Mouse (Mus musculus) layer of hippocampus, adult 9-11 months (tissue): ENCODE results near the gene Plch2.
A peak's percentile ranks its signal among the peaks of the same experiment; 100 is the strongest.
"Not testable (repeated sequence)": the region's sequence is repeated elsewhere in the genome, so short reads cannot be mapped to it uniquely, and the experiment has no call there.

ENCODE experiments used
- DNase-seq: peaks from one replicate; pipeline ENCODE4 v3.0.0; 2022

The Plch2 gene

DNA sequence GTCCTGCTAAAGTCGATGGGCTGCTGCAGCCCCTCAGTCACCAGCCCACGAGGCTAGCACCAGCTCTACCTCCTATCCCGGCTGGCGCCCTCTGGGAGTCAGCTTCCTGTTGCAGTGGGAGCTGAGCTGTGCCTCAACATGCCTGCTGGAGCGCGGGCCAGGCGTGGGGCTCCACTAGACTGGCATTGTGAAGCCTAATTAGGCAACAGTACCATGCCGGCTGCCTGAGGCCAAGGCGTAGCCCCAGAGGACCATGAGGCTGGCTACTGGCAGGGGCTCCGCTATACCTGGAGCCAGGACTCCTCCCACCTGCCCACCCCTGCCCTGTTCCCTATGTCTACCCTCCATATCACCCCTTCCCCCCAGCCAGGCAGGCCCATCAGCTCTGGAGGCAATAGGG, at the start of gene Plch2:
Gene Plch2, minus strand, starts transcription at position 61 of the 400 bp plus-strand sequence.
- no peak for DNase-seq

DNA sequence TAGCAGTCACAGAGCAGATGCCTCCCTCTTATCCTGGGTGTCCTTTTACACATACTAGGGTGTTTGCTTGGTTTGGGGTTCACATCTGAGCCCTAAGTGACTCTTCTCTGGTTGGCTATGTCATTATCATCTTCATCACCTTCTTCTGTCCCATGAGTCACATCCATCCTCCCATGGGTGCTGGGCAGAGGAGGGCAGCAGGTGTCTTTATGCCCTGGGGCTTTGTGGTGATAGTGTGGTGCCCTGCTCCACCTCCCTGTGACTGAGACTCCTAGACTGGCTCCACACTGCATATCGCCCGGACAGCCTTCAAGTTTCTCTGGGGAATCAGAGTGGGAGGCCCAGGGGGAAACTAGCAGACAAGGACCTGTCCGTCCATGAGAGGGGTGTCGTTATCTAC, 42.0 kb upstream of the Plch2 start:
- no peak for DNase-seq

DNA sequence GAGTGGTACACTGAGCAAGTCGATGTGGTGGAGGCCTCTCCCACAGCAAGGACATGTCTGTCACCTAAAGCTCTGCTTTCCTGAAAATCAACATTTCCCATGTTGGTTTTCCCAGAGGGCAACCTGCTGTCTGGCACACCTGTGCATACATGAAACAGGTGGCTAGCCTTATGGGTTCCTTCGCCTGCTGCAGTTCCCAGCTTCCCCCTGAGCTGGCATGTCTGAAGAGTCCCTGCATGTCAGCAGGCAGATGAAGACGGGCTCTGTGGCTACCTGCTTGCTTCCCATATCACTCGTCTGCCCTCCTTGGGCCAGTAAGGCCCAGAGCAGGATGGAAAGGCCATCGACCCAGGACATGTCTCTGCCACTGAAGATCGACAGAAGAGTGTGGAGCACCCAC, 40.9 kb upstream of the Plch2 start:
- DNase-seq: no peak

DNA sequence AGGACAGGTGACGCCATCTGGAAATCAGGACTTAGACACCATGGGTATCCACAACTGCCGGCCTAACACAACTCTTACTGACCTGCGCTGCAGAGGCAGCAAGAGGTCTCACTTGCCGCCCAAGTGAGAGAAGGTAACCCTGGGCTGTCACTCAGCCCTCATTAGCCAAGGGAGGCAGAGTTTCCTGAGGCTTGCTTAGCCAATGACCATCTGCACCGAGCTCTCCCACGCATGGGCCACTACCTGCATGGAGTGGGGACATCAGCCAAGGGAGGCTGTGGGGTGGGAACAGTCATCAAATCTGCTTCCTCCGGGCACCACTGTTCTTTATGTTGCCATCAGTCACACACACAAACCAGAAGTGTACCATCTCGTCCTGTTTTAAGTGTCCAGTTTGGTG, 39.4 kb upstream of the Plch2 start:
- no peak for DNase-seq

DNA sequence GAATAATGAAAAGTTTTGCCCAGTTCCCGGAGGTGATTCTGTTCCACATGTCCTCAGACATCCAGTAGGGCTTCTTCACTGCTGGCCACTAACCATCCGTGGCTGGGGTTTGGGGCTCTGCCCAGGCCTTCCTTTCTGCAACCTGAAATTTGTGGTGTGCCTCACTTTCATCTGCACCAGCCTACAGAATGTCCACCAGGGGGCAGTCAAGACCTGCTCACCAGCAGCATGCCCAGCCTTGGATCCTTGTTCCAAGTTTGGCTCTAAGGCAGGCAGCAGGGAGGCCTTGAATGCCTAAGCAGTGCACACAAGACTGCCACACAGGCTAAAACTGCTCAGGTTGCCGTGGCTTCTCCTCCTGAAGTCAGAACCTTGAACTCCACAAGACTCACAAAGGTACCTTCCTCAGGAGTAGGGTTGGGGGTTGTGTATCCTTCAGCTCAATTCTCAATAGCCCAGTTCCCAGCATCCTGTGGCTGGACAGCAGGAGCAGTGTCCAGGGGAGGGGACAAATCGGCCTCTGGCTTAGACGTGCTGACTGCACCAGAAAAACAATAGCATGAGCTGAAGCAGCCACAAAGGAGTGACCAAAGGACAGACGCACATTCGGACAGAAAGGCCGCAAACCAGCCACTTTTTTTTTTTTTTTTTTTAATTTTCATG, 38.8 kb upstream of the Plch2 start:
- peak; percentile 88 for DNase-seq

DNA sequence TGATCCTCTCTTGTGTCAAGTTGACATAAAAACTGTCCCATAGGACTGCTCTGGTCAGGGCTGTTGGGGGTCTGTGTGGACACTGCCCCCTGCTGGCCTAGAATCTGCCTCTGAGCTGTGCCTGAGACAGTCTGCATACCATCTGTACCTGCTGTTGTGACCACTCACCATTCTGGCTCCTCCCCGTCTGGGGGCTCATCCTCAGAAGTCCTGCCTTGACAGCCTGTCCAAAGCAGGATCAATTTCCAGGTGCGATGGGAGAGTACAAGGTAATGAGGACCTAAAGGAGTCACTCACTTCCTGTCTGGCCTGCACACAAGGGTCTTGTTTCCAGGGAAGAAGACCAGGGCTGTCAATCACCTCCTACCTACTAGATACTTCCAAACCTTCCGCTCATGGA, 38.0 kb upstream of the Plch2 start:
- no peak for DNase-seq

DNA sequence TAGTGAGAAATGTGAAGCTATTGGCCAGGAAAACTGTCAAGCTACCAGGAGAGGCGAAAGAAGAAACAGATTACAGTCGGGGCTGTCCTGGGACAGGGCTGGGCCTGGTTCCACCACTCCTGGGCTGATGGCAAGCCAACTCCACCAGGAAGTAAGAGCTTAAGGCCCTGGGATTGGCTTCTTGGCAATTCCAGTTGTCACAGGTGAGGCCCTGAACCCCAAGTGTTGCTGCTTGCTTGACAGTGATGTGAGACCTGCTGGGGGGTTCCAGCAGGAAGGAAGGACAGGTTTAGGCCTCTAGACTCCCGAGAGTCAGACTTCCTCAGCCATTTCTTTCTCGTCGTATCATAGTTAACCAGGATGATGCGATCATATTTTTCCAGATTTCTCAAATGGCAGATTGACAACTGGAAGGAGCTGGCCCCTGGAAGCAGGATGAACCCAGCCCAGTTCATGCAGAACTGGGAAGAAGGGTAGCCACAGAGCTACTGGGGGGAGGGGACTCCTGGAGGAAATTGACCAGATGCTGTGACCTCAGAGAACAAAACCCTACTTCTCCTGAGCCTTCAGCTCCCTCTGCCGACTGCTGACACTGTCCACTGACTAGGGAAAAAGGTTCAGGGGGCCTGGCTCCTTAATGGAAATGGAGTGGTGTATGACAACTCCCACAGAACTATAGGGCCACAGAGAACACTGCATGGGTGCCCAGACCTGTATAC, 37.0 kb upstream of the Plch2 start:
- DNase-seq: no peak

DNA sequence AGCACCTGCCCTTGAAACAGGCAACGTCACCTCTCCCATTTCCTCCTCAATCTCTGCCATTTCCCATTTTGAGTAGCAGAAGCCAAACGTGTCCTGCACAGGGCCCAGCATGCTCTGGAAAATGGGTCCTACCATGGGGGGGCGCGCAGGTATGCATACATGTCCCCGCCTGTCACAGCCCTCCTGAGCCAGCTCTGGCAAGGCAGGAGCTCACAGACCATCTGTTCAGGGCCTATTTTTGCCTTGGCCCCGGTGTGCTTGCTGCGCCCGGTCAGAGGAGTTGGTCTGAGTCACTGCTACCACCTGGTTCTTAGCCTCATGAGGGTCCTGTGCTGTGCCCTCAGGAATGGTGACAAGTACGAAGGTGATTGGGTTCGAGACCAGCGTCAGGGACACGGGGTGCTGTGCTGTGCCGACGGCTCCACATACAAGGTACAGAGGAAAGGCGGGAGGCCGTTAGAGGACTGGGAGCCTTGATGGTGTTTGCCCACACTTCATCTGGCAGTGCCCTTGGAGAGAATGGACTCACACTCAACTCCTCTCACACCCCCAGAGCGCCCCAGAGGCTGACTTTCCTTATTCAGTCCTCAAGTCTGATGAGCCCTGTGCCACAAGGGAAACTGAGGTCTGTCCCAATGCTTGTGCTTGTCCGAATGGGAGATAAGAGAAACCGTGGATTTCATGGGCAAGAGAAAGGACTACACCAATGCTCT, 36.3 kb upstream of the Plch2 start:
- DNase-seq: no peak

DNA sequence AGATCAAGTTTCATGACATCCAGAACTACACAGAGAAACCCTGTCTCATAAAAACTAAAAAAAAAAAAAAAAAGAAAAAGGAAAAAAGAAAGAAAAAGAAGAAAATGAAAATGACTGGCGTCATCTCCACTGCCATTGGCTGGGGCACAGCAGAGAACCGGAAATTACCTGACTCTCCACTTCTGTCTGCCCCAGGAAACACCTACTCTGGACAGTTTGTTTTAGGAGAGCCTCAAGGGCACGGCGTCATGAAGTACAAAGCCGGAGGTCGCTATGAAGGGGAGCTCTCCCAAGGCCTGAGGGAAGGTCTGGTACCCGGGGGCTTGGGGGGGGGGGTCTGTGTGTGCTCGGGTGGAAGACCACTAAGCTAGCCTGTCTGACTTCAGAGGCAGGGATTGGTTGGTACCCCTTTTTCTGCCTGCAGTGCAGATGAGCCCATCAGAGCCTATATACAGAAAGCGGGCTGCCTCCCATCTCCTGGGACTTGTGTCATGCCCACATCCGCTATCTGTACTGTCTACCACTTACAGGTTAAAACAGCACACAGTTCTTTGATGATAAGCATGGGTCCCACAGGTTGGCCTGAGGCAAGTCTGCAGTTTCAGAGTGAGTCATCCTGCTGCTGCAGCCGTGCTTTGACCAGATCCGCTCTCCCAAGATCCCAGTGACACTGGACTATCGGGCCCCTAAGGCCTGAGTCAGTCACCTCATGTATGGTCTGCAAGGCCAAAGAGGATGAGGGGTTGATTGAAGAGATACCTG, 34.3 kb upstream of the Plch2 start:
- no peak for DNase-seq

DNA sequence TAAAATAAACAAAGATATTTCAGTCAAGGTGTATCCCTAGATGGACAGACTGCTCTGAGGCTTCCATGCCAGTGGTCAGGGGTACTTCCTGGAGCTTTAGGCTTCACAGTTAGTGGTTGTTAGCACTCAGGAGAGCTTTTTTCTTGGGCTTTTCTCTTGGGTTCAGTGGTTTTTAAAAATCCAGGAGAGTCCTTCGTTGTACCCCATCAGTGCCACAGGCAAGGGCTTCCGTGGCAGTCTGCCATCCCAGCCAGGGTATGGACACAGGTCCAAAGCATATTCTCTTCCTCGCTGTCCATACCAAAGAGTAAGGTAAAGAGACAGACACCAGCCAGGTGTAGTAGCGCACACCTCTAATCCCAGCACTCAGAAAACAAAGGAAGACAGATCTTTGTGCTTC, 33.6 kb upstream of the Plch2 start:
- DNase-seq: no peak

DNA sequence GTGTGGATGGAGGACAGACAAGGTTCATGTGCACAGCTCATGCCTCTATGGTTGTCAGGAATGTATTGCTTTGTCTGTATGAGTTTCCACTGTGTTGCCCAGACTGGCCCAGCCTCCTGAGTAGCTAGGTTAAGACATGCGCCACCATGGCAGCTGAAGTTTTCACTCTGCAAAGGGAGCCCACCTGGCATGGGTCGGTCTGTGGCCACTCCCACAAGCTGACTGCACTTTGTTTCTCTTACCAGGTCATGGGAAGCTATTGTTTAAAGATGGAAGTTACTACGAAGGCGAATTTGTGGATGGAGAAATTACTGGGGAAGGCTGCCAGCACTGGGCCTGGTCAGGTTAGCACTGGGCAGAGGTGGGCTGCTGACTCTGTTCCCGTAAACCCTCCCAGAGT, 32.7 kb upstream of the Plch2 start:
- no peak for DNase-seq

DNA sequence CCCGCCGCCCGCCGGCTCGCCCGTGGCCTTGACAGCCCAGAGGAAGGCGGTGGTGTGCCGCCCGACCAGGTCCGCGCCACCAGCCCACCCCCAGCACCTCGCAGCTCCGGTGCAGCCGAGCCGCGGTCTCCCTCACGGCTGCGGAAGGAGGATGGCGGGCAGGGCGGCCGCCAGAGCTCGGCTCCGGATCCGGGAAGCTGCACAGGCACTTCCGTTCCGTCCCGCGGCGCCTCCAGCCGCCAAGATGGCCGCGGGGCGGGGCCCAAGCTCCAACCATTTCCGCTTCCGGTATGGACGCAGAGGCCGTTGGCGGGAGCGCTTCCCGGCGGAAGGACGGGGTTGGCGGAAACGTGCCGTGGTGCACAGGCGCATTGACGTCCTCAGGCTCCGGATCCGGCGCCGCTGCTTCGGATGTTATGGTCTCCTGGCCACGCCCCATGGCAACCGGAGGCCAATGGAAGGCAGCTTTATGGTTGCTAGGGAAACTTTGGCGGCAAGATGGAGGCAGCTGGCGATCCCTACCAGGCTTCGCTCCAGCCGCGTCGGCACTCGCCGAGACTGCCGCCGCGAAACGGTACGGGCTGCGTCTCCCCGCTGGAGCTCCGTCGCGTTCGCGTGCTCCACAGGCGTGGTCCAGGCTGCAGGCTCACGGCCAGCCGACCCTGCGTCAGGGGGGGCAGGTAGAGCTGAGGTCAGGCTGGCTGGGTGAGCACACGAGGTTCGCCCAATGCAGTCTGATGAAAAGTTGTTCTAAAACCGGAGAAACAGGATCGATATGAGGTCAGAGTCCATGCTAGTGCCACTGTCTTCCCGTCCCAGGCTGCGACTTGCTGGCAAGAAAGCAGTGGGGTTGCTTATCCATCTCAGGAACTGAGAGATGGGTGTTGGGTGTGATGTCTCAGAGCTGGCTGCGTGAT, 29.8 kb upstream of the Plch2 start, which contains the start of the genes Rer1 and Morn1:
Gene Rer1, minus strand, starts transcription at position 275 of the 917 bp plus-strand sequence.
Gene Morn1, plus strand, starts transcription at position 470 of the 917 bp plus-strand sequence.
- peak; percentile 100 for DNase-seq

DNA sequence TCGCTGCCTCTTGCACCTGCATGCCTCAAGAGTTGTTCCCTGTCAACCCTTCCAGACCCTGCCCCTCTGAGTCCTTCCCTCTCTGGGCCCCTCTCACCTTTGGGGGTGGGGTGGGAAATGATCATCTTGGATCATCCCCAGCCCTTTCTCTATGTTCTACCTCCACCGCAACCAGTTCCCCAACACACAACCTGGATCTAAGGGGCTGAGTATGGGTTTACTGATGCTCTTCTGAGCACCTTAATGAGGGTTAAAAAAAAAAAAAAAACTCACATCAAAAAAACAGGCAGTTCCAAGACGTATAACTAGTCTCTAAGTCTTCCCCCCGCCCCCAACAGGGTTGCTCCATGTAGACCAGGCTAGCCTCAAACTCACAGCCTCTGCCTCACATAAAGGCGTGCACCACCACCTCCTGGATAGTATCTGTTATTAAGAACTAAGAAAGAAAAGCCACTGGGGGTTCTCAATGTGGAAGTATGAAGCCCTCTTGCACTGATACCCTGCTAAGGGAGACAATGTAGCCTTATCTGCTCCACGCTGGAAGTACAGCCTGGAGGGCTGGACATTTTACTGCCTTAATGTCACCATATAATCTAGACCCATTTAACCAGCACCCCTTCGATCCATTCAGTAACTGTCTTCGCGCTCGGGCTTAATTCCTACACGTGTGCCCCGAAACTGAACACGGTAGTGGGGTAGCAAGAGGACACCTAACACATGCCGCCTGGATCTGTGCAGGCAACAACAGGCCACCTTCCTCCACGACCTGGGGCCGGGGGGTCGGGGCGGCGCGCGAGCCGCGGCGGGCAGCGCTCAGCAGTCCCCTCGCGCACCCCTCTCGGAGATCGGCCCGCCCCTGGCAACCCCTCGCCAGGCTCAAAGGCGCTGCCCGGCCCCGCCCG, 28.9 kb upstream of the Plch2 start:
- DNase-seq: no peak

DNA sequence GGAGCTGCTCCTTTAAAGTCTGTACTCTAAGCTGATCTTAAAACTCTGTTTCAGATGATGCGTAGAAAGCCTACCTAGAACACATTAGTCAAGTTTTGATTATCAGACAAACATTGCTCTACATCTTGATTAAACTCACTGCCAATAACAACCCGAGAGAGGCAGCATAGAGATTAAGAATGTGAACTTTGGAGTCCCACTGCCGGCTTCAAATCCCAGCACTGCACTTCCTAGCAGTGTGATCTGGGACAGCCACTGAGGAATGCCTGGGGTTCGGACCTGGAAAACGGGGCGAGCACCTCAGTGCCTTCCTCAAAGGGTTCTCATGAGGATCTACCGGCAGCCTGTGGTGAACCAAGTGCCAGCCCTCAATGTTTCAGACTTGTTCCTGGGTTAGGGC, 27.8 kb upstream of the Plch2 start:
- no peak for DNase-seq

DNA sequence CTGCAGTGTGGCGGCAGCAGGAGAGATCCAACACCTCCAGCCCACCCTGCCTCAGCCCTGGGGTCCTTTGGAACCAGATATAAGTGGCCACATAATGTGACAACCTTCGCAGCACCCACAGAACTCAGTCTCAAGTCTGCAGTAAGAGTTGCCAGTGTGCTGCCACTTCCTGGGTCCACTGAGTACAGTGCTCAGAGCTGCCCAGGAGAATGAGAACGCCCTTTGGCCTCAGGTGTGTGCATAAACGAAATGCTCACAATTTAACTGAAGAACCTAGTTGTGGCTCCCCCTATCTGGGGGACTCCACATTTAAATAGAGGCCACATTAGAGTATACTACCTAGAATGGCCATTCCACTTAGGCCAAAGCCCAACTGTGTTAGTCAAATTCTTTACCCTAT, 27.0 kb upstream of the Plch2 start:
- no peak for DNase-seq

DNA sequence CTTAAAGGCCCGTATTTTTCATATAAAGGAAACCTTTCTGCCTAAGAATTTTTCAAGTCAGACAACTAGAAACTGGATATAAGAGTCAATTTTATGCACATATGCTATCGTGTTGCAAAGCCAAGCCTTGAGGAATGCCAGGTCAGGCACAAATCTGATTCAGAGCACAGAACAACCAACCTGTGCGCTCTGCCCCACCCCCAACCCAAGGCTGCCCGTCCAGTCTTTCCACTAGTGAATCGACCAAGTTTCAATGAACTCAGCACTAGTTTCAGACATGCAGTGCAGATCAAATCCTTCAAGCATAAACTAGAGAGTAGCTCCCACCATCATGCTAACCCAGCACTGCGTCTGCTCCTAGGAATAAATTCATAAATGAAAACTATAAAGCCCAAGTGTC, 23.1 kb upstream of the Plch2 start:
- no peak for DNase-seq

DNA sequence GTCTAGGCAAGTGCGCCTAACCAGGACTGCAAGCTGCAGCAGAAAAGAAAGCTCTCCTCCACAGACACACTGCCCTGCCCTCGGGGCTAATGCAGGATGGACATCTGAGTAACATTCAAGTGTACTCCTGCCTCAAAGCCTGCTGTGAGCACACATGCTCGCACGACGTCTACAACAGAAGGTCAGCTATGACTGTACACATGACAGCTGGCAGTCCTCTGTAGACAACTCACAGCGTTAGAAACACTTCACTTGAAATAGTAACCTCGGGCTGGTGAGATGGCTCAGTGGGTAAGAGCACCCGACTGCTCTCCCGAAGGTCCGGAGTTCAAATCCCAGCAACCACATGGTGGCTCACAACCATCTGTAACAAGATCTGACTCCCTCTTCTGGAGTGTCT, 22.2 kb upstream of the Plch2 start:
- DNase-seq: not testable (repeated sequence)

DNA sequence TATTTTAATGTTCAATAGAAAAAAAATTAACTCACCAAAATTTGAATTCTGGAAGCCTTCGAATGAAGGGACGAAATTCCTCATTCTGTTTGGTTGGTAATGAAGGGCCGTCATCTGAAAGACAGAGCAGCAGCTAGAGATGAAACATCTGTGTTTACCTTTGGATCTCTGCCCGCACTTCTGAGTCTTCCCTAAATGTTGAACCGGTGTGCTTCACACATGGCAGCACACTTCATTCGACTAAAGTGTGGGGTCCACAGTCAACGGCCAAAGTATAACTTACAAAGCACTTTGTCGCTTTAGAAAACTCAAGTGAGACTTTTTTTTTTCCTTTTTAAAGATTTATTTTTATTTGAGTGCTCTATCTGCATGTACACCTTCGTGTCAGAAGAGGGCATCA, 20.1 kb upstream of the Plch2 start:
- no peak for DNase-seq

DNA sequence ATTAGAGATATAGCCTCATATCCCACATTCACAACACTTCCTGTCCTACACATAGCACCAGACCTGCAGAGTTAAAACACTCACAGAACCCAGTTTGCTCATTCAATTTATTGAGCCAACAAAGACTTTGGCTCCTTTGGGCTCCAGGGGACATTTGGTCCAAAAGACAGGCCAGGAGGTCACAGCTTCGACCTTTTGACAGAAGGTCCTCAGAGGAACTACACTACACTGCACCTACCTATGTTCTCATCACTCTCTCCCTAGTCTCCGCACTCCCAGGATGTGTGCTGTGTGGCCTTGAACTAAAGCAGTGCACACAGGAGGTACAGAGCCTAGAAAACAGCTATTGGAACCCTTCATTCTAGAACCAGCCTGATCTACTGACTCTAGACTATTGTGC, 19.2 kb upstream of the Plch2 start:
- DNase-seq: no peak

DNA sequence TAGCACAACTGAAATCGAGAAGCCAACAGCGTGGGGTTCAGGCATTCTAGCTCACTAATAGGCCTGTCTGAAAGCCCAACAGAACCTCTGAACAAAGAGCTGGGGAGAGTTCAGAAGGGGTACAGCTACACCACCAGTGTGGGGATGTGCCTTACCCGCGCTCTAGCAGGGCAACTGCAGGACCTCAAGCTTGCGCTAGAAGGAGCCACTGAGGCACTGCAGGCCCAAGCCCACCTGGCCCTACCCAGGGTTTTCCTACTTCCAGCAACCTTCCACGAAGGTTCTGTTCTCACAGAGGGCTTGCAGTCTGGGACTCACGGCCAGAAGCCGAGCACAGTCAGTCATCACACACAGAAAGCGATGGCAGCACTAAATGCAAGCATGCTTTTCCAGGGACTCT, 18.6 kb upstream of the Plch2 start:
- DNase-seq: no peak

DNA sequence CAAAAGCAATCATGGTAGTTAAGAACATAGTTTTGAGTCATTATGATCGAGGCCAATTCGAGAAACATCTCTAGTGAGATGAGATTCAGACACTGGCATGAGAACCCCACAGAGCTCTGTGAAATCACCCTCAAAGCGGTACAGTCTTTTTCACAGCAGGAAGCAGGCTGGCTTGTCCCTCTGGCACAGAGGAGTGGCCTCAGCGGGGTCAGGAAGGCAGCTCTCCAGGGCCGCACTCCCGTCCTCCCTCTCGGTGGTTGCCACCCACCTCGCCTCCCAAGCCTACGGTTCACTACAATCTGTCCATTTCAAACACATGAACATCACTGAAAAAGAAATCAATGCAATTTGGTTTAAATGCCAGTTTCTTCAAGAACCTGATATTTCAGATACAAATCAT, 17.8 kb upstream of the Plch2 start:
- DNase-seq: no peak
